Mouse (Mus musculus) lung, embryonic 14.5 days (tissue): Measurements from ENCODE around the gene Fanci. TPM values are rescaled to one million over a fixed set of nuclear protein-coding genes. Genes with fewer than 3 reads are reported as not detected.

ENCODE experiments used
- ATAC-seq: fragments of 200-750 bp; cut with Nextera tagmentation; 2 replicates; pipeline ENCODE4 v1.8.0; 2017; ENCODE audit warnings: mild to moderate bottlenecking, moderate TSS enrichment, moderate library complexity; ENCODE audit not compliant: insufficient read depth
- DNase-seq: peaks from one replicate; pipeline ENCODE4 v3.0.0-alpha.2; 2015
- H3K27ac ChIP-seq: fragments of 300-500 bp; sonication (generic); 2 replicates; pipeline ENCODE4 v1.5.1; 2014; ENCODE audit warnings: low read depth, mild to moderate bottlenecking, moderate library complexity
- H3K27me3 ChIP-seq: fragments of 300-500 bp; sonication (generic); 2 replicates; pipeline ENCODE4 v1.6.1; 2014; ENCODE audit warnings: low read length, control low read depth; ENCODE audit not compliant: insufficient read depth
- H3K36me3 ChIP-seq: fragments of 300-500 bp; sonication (generic); 2 replicates; pipeline ENCODE4 v1.6.1; 2014; ENCODE audit warnings: control low read depth; ENCODE audit not compliant: insufficient read depth
- H3K4me1 ChIP-seq: fragments of 300-500 bp; sonication (generic); 2 replicates; pipeline ENCODE4 v1.6.1; 2014; ENCODE audit warnings: antibody characterized with exemption, control low read depth; ENCODE audit not compliant: insufficient read depth
- H3K4me2 ChIP-seq: fragments of 300-500 bp; sonication (generic); 2 replicates; pipeline ENCODE4 v1.6.1; 2014; ENCODE audit warnings: mild to moderate bottlenecking
- H3K4me3 ChIP-seq: fragments of 300-500 bp; sonication (generic); 2 replicates; pipeline ENCODE4 v1.5.1; 2014; ENCODE audit warnings: low read depth, low read length
- H3K9ac ChIP-seq: fragments of 300-500 bp; sonication (generic); 2 replicates; pipeline ENCODE4 v1.6.1; 2014
- H3K9me3 ChIP-seq: fragments of 300-500 bp; sonication (generic); 2 replicates; pipeline ENCODE4 v1.6.1; 2016; ENCODE audit warnings: low read depth, low read length, control low read depth
- CTCF ChIP-seq: IDR thresholded peaks from 2 replicates; pipeline ENCODE4 v1.5.1; 2016; ENCODE audit warnings: antibody characterized with exemption, low read depth
- WGBS: fragments of 180-500 bp; shearing (Covaris S2); extraction: QIAGEN DNeasy Blood & Tissue Kit; methylation state at CpG from one replicate; pipeline ENCODE4 v1.1.7; 2014; 5-methylcytosine and 5-hydroxymethylcytosine counted together
- polyA plus RNA-seq: library from polyadenylated mRNA; unstranded; fragments of >200 nt; fragmentation: Nextera tagmentation; extraction: Ambion mirVana; gene quantifications from 2 replicates; pipeline ENCODE4 v1.2.1, GENCODE M21; 2014

Fanci gene
- polyA plus RNA-seq, 1 experiment from 2014 or later = 19.3 TPM

DNA sequence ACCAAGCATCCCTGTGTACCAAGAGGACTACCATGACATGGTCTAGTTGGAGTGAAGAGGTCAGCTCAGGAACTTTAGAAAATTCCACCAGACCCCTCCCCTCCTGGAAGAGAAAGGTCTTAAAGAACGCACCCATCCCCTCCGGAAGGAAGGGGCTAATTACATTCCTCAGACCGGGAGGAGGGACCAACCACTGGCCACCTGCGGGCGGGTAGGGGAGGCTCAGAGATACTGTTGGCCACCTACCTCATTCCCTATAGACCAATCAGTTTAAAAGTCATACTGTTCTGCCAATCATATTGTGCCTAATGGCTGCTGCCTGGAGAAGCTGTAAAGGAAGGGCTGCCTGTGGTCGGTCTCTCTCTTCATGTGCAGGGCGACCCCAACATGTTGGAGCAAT lies 3.7 kb upstream of the Fanci start:
- H3K4me2 ChIP-seq = no peak overlapping the region
- no peak for TF ChIP-seq CTCF
- ATAC-seq (no peak), DNase-seq (no peak)
- H3K4me1 ChIP-seq = no peaks in the 10 kb centered on the region
- H3K4me3 ChIP-seq = no peak overlapping the region
- no peaks in the 10 kb centered on the region for H3K27me3 ChIP-seq
- no peak overlapping the region for H3K27ac ChIP-seq
- H3K36me3 ChIP-seq = no peaks in the 10 kb centered on the region
- H3K9ac ChIP-seq = no peak overlapping the region
- WGBS = 42% methylated on average over 7 of the region's 7 CpGs
- no peaks in the 10 kb centered on the region for H3K9me3 ChIP-seq

GRCm38 (mm10) chr7:79388671-79389206 lies 3.0 kb upstream of the Fanci start:
- Histone ChIP-seq H3K4me1 (no peaks in the 10 kb centered on the region), H3K36me3 (no peaks in the 10 kb centered on the region), H3K27ac (no peak overlapping the region), H3K4me3 (no peak overlapping the region), H3K4me2 (no peak overlapping the region), H3K9ac (no peak overlapping the region), H3K9me3 (no peaks in the 10 kb centered on the region), H3K27me3 (no peaks in the 10 kb centered on the region)
- DNase-seq = peak; percentile 15
- TF ChIP-seq CTCF = no peak
- WGBS = 70% methylated on average over 7 of the region's 7 CpGs
- ATAC-seq = no peak

- no peaks in the 10 kb centered on the region for H3K9me3 ChIP-seq
- H3K27me3 ChIP-seq = no peaks in the 10 kb centered on the region
- no peak overlapping the region for H3K9ac ChIP-seq
- DNase-seq (peak; percentile 27), ATAC-seq (no peak)
- no peak for TF ChIP-seq CTCF
- no peaks in the 10 kb centered on the region for H3K36me3 ChIP-seq
- 52% methylated on average over 5 of the region's 5 CpGs for WGBS
- no peak overlapping the region for H3K27ac ChIP-seq
- H3K4me3 ChIP-seq = no peak overlapping the region
- no peaks in the 10 kb centered on the region for H3K4me1 ChIP-seq
- H3K4me2 ChIP-seq = no peak overlapping the region
Observed at GRCm38 (mm10) chr7:79390141-79390708, 1.5 kb upstream of the Fanci start.

- ATAC-seq (peak; percentile 10; the same call in 1 of the 2 replicates), DNase-seq (no peak)
- peak overlapping the region; percentile 93 for H3K4me2 ChIP-seq
- WGBS = 2% methylated on average over 3 of the region's 3 CpGs
- H3K27me3 ChIP-seq = no peaks in the 10 kb centered on the region
- no peaks in the 10 kb centered on the region for H3K4me1 ChIP-seq
- H3K4me3 ChIP-seq = peak overlapping the region; percentile 65
- H3K36me3 ChIP-seq = no peaks in the 10 kb centered on the region; the same call in 1 of the 2 replicates
- H3K27ac ChIP-seq = peak overlapping the region; percentile 87
- peak overlapping the region; percentile 71 for H3K9ac ChIP-seq
- no peak for TF ChIP-seq CTCF
- H3K9me3 ChIP-seq = no peaks in the 10 kb centered on the region
Observed at GRCm38 (mm10) chr7:79391471-79391870, 258 bp upstream of the Fanci start.

DNA sequence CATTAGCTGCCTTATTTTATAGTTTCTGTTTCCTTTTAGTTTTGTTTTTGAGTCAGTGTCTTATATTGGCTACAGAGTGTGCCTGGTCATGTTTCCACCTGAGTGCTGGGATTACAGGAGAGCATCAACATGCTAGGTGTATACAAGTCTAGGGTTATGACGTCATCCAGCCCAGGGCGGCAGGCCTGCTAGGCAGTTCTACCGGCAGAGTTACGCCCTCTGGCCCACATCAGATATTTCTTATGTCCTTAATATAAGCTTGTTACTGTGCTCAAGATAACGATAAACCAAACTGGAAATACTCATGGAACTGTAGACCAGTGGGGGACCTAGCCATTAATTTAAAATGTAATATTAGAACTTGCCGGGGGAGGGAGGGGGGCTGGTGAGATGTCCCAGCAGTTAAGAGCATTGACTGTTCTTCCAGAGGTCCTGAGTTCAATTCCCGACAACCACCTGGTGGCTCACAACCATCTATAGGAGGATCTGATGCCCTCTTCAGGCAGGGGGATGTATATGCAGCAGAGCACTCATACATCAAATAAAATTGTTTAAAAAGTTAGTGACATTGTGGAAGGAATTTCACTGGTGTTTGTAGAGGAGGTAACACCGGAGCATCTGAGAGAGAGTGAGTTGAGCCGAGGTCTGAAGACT lies 1.3 kb downstream of the Fanci start:
- H3K4me1 ChIP-seq = no peaks in the 10 kb centered on the region
- H3K36me3 ChIP-seq = no peaks in the 10 kb centered on the region; the same call in 1 of the 2 replicates
- ATAC-seq (peak; percentile 39; the same call in 1 of the 2 replicates), DNase-seq (peak; percentile 36)
- peak overlapping the region; percentile 93 for H3K4me2 ChIP-seq
- TF ChIP-seq CTCF = peak; percentile 45; the same call in 1 of the 2 replicates
- H3K9me3 ChIP-seq = no peaks in the 10 kb centered on the region
- peak overlapping the region; percentile 71; the same call in 1 of the 2 replicates for H3K9ac ChIP-seq
- H3K27ac ChIP-seq = no peak overlapping the region; the same call in 1 of the 2 replicates
- H3K4me3 ChIP-seq = peak overlapping the region; percentile 65
- WGBS = 44% methylated on average over 9 of the region's 9 CpGs
- no peaks in the 10 kb centered on the region for H3K27me3 ChIP-seq

- no peak for ATAC-seq
- Histone ChIP-seq H3K4me1 (no peaks in the 10 kb centered on the region), H3K4me2 (no peak overlapping the region), H3K27me3 (no peaks in the 10 kb centered on the region), H3K9ac (no peak overlapping the region), H3K27ac (no peak overlapping the region), H3K36me3 (no peaks in the 10 kb centered on the region; the same call in 1 of the 2 replicates), H3K9me3 (no peaks in the 10 kb centered on the region), H3K4me3 (no peak overlapping the region)
- 97% methylated on average over 7 of the region's 7 CpGs for WGBS
- DNase-seq = no peak
- no peak for TF ChIP-seq CTCF
Observed at GRCm38 (mm10) chr7:79393924-79394323, 2.2 kb downstream of the Fanci start.

GRCm38 (mm10) chr7:79394666-79395065 lies 2.9 kb downstream of the Fanci start:
- no peaks in the 10 kb centered on the region for H3K9me3 ChIP-seq
- no peak for ATAC-seq
- DNase-seq = no peak
- no peak overlapping the region for H3K9ac ChIP-seq
- H3K4me2 ChIP-seq = no peak overlapping the region
- no peaks in the 10 kb centered on the region; the same call in 1 of the 2 replicates for H3K36me3 ChIP-seq
- no peaks in the 10 kb centered on the region for H3K27me3 ChIP-seq
- WGBS = 79% methylated on average over 7 of the region's 7 CpGs
- TF ChIP-seq CTCF = no peak
- no peak overlapping the region for H3K4me3 ChIP-seq
- no peaks in the 10 kb centered on the region for H3K4me1 ChIP-seq
- no peak overlapping the region for H3K27ac ChIP-seq
